Mouse (Mus musculus) NIH3T3 (cell line): Measurements from ENCODE around the gene Ippk.

ENCODE experiments used
- DNase-seq: peaks from one replicate; pipeline ENCODE4 v3.0.0-alpha.2; 2012; ENCODE audit warnings: low read depth

The Ippk gene

DNA sequence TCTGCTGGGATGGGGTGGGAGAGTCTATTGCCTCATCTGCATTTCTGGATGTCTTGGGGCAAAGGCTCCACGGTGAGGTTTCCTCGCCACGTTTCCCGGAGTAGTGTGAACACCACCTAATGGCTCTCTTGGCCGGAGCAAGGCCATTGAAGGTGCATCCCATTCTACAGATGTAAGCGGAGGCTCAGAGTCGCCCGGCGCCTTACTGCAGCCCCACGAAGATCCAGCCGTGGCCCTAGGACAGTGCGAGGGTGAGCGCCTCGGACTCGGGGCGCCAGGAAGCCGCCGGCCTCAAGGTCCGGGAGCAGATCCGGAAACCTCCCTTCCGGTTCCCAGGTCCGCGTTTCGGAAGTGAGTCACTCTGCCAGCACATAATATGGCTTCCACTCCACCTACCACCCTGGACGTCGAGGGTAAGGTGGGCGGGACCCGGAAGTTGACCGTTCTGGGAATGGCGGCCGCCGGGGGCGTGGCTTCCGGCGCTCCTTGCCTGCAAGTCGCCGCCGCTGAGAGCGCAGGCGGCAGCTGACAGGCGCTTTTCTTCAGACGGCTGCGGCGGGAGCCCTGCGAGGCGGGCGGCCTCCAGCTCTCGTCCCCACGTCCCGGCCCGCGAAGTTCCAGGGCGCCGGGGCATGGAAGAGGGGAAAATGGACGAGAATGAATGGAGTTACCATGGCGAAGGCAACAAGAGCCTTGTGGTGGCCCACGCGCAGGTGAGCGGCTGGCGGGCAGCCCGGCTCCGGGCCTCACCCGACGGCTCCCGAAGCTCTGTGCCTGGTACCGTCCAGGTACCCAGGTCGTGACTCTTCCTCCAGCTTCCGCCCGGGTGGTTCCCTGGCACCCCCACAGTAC is at the start of gene Ippk:
TSS of gene Ippk (plus strand) at position 496 of the 852 bp plus-strand sequence.
- DNase-seq = peak; percentile 98

DNA sequence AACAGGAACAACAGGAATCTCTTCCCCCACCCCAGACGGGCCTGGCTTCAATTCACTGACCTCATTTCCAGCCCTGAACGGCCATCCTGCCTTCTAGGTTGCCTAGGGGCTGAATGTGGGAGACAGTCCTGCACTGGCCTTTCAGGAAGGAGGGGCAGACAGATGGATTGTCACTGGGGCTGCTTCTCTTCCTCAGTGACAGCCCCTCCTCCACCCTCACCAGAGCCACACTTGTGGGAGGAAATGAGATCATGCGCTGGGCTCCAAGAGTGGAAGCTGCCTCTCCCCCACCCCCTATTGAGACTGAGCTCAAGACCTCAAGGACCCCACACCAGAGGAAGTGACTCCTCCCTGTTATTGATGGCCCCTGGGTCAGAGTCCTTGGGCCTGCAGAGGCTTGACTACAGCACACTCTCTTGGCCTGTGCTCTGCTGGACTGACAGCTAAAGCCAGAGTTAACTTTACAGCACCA is 49.6 kb upstream of the Ippk start:
- DNase-seq = no peak

DNA sequence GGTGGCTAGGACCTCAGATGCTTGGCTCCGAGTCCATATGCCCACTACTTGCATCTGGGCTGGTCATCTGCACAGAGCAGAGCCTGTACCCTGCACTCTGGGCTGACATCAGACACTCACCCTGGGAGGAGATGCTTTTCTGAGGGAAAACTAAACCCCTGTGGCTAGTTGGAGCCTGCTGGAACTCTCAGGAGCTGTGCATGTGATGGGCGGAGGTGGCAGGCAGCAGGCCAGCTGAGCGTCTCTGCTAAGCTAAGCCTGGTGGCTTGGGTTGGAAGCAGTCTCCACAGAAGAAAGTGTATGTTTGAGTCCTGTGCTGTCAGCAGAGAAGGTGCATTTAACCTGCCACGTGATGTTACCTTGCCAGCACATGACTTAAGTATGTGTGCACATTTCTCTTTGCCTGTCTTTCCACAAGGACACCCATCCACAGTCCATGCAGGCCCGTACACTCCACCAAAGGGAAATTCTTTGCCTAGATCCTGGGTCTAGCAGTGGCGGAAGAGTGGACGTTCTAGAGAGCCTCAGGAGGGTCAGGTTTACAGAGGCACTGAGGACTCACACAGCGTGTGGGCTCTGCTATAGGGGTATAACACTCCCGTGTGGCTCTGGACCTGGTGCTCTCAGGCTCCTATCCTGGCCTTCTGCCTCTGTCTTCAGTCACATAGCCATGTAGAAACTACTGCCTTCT is 48.5 kb upstream of the Ippk start:
- peak; percentile 13 for DNase-seq

DNA sequence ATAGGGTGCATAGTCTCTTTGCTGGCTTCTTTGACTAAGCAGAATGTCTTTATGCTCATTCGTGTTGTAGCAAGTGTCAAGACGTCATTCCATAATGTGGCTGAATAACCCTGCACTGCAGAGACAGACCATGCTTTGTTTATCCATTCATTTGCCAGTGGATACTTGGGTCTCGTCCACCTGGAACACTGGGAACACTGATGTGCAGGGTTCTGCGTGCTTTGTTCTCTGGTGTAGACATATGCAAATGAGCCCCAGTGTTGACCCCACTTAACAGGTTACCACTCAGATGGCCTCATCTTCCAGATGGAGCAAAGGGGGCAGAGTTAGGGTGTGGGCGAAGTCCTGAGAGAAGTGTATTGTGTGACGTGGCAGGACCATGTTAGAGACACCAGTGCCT is 46.7 kb upstream of the Ippk start:
- DNase-seq = no peak

DNA sequence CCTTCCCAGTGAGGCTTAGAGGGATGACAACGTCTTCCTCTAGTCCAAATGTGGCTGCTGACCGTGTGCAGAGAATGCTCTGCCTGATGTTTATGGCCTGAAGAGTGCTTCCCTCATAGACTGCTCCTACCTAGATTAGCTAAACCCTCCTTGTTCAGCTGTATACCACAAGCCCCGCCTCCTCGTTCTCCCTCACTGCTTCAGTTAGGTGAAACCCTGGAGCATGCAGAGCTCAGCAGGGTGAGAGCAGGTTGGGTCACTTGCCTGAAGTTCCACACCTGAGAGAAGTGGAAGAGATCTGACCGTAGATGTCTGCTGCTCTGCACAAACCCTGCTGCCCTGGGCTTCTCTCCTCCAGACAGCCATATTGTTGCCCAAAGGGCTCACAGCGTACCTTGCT is 46.3 kb upstream of the Ippk start:
- no peak for DNase-seq

DNA sequence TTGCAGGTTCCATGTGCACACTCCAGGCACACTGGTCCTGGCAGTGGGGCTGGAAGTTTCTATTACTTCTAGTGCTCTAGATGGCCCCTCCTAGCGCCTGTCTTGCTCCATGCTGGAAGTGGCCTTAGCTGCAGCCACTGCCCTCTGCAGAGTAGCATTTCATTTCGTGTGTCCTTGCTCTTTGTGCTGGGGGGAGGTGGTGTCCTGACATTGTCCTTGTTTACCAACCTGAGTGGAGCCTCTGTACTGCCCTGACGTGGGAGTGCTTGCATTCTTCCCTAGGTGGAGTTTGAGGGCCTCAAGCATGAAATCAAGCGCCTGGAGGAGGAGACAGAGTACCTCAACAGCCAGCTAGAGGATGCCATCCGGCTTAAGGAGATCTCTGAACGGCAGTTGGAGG is 43.4 kb upstream of the Ippk start:
- no peak for DNase-seq

DNA sequence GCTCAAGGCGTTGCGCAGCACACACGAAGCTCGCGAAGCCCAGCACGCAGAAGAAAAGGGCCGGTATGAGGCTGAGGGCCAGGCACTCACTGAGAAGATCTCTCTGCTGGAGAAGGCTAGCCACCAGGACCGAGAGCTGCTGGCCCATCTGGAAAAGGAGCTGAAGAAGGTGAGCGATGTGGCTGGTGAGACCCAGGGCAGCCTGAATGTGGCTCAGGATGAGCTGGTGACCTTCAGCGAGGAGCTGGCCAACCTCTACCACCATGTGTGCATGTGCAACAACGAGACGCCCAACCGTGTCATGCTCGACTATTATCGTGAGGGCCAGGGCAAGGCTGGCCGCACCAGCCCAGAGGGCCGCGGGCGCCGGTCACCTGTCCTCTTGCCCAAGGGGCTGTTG is 41.7 kb upstream of the Ippk start:
- no peak for DNase-seq

DNA sequence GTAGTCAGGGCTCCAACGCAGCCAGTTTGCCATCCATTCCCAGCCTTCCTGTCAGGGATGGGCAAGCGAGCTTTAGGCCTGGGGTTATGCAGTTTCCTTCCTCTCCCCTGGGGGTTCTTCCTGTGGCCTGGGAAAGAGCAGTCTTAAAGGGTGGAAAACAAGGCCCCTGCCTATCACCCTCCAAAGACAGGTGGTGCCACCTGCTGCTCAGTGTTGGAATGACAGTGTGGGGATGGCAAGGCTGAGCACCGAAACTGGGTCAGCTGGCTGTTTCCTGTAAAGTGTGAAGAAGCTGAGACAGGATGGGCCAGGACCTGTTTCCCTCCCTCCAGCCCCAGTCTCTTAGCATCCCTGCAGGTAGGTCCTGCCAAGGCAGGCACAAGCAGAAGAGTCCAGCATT is 39.8 kb upstream of the Ippk start:
- peak; percentile 89 for DNase-seq

DNA sequence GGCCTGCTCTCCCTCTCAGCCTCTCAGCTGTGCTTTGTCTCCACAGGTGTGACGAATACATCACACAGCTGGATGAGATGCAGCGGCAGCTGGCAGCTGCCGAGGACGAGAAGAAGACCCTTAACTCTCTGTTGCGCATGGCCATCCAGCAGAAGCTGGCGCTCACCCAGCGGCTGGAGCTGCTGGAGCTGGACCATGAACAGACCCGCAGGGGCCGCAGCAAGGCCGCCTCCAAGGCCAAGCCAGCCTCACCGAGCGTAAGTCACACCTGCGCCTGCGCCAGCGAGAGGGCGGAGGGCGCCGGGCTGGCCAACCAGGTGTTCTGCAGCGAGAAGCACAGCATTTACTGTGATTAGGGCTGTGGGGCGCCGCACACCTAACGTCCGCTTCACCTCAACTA is 38.1 kb upstream of the Ippk start:
- no peak for DNase-seq

DNA sequence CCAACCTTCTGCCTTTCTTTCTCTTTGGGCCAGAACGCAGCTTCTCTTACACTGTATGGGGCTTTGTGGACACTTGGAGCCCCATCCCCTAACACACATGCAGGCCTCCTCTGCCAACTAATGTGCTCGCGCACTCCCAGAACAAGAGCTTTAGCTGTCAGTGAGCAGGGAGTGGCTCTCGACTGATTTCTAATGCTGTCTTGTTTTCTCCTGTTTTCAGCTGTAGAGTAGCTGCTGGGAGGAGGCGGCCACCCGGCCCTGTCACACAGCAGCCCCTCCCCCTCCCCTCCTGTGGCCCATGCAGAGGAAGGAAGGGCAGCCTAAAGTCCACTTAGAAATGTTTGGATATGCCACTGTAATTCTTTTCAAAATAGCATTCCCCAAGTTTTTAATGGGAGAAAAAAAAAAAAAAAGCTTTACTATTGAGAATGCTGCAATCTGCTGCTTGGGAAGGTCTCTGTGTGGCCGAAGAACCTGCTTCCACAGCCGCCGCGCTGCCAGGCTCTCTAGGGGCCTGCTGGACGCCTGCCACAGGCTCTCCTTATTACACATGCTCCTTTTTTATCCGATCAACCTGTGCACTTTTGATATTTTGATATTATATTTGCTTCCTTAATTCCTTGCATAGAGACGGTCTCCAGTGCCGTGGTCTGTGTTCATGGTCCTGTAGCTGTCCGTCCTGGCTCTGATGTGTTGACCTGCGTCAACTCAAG is 36.1 kb upstream of the Ippk start:
- no peak for DNase-seq

DNA sequence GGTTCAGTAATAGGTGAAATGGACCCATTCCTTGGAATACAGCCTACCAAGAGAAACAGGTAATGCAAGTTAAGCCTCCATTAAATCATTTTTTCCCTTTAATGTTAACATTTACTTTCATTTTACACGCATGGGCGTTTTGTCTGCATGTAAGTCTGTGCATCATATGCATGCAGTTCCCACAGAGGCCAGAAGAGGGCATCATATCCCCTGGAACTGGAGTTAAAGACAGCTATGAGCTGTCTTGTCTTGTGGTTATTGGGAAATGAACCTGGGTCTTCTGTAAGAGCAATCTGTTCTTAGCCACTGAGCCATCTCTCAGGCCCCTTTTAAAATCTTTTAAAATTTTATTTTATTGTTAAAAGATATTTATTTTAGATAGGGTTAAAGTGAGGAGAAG is 29.7 kb upstream of the Ippk start:
- peak; percentile 60 for DNase-seq

DNA sequence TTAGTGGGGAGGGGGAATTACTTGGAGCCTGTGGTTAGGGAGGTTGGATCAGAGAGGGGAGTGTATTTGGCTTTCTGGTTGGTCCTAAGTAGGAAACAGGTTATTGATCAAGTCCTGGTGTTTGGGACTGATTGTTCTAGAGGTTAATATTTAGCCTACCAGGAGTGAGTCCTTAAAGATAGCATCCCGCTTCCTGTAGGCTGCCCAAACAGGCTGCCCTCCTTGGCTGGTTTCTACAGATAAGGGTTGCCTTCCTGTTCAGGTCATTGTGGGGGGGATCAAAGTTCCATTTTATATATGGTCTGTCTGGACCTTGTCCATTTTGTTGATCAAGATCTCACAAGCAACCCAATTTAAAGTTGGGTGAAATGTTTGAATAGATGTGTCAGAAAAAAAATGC is 27.5 kb upstream of the Ippk start:
- DNase-seq = no peak

DNA sequence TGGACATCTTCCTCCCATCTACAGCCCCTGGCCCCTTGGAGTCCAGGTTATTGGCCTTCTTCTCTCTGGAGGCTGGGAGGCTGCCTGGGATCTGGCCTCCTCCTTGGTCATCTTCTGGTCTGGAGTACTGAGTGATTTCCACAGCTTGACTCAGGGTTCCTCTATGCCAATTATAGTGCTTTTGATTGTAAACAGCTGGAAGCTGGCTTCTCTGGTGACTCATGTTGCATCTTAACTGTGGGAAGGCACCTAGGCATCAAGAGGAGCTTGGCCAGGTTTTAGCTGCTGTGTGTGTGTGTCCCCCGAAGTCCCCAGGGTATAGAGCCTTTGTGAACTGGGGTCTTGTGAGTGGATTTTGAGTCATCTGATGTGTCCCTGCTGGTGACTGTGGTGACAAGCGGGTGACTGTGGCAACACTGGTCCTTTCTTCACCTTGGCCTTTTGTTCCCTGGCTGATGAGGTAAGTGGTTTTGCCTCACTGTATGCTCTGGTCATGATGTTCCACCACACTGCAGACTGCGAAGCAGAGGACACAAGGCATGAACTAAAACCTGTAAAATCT is 26.1 kb upstream of the Ippk start:
- peak; percentile 71 for DNase-seq

DNA sequence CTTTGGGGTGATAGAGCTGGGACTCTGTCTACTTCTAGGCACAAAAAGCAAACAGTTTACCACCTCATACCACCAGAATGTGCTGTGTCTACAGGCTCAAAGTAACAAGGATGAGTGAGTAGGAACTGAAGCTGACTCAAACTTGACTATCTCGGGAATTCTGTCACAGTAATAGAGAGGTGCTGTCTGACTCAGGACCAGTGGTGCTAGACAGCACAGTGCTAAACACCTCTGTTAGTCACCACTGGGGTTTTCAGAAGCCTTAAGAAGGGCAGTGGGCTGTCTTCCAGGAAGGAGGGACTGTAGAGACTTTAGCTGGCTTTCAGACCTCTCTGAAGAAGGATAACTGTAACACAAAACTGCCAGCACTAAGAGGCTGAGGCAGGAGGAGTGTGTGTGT is 24.3 kb upstream of the Ippk start:
- peak; percentile 65 for DNase-seq

DNA sequence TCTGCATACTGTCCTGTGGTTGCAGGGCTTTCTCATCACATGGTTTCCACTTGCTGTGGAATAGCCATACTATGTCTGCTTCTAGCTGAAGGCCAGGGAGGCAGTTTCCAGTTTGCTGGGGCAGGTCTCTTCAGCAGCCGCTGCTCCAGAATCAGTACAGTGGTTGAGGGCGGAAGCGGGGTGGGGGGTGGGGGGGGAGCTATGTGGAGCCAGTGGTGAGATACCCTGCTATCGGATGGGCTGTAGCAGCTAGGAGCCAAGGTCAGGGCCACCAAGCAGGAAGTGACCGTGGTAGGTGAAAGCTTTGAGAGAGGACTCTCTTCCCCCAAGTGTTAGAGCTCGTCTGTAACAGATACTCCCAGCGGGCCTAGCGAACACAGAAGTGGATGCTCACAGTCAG is 22.9 kb upstream of the Ippk start:
- DNase-seq = no peak

DNA sequence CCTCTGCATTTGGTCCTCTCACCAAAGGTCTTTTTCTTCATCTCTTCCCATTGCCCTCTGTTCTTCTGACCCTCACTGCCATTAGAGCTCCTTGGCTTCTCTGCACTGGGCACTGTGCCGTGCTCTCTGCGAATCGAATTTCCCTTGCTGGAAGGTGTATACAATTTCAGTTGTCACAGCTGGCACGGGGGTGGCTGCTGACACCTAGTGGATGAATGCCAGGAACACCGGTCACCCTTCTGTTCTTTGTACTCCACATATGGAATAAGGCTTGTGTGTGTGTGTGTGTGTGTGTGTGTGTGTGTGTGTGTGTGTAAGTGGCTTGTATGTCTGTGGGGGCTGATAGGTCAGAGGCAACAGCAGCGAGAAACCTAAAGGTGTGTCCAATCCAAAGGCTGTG is 20.9 kb upstream of the Ippk start:
- DNase-seq = peak; percentile 11

DNA sequence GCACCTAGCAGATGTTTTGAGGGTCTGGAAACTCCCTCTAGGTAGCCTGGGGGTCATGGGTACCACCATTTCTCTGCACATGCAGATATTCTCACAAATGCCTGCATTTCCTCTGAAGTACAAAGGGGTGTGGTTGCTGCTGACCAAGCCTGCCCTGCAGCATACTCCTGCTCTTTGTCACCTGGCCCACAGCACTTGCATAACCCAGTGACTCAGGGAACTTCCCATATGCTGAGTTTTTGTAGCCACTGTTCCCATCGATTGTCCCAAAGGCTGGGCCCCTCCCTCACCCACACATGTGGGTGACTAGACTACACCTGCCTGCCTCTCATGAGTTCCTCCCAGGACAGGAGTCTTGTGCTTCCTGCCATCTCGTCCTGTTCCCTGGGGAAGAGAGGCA is 18.4 kb upstream of the Ippk start:
- DNase-seq = peak; percentile 27

DNA sequence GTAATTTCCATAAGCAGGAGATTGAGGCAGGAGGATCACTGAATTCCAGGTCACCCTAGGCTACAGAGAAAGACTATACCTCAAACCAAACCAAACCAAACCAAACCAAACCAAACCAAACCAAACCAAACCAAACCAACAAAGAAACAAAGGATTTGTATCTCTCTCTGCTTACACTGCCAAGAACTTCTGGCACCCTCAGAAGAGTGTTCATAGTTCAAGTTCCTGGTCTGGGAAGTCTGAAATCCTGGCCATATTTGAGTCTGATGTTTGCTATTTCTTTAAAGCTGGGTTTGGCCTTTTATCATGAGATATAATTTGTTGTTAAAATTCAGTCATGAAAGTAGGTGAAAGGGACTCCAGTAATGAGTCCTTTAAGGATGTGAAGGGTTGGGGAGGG is 13.3 kb upstream of the Ippk start:
- no peak for DNase-seq

DNA sequence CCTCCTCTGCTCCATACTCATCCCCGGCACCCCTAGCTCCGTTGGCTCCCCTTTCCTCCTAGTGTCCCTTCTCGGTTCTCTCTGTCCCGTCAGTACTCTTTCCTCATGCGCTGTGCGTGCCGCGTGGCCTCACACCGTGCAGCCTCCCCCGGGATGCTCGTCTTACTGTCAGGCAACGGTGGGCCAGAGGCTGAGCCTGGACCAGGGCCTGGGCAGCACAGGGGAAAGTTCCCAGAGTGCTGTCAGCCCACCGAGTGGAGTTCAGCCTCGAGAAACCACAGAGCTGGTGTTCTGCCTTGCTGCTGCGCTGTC is 513 bp downstream of the Ippk start:
- DNase-seq = peak; percentile 28

DNA sequence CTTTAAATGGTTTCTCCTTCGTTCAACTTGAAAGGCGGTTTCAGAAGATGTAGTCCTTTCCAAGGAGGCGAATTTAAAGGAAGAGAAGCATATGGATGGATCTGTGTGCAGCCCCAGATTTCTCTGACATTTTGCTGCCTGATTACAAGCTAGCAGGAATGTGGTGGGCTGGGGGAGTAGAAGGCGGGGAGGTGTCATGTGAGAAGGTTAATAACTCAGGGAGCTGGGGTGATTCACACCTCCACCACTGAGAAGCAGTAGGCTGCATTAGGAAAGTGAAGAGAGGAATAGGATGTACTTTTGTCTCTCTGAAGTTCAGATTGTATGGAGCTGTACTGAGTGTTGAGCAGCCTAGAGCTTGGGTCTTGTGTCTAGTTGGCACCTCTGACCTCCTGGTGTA is 910 bp downstream of the Ippk start:
- DNase-seq = peak; percentile 14

DNA sequence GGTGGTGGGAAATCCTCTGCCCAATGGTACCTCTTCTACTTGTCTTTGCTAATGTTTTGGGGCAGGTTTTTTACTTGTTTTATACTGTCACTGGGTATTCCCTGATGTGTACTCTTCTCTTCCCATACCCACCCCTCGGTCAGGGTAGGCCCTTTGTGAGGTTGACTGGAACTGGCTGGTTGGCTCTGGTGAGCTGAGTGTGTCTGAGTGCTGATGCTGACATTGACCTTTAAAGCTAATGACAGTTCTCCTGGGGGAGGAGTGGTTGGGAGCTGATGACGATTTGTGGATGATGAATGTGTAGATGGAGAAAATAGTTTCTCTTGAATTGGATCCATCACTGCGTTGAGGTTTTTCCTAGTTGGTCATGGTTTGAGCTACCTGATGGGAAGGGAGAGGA is 5.7 kb downstream of the Ippk start:
- no peak for DNase-seq

DNA sequence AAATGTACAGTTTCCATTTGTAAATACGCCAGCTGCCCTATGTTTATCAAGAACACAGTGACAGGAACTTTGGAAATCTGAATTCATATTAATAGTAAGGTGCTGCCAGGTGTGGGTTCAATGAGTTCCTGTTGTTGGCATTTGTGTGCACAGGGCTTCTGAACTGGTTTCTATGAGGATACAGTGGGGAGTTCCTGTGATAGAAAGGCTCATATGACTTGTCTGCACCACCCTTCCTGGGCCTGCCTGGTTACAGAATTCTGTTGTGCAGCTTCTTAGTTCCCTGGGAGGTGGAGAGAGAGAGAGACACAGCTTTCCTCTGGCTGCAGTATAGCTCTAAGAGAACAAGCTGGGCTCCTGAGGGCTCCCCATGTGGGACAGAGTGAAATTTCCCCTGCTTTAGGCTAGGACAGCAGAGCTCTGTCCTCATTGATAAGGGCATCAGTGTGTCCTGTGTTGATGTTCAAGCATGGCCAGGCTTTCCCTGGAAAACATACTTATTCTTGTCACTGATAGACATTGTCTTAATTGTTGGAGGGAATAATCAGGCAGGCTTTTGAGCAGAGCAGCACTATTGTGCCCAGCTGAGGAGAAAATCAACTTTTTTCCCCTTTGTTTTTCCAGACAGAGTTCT is 7.1 kb downstream of the Ippk start:
- no peak for DNase-seq
